Mouse (Mus musculus): ENCODE measurements around the gene H2-Q1. TPM values are rescaled to one million over a fixed set of nuclear protein-coding genes. Genes with fewer than 3 reads are reported as not detected.
"Not testable (repeated sequence)": the region's sequence is repeated elsewhere in the genome, so short reads cannot be mapped to it uniquely, and the experiment has no call there.

Gene H2-Q1
- total RNA-seq, 2 experiments from 2014 or later, result 3.3 to 4.5 TPM

- peak in 1 of 2 experiments; percentile 12 for DNase-seq
These were observed 22.7 kb downstream of the H2-Q1 start for GRCm38 (mm10) chr17:35342711-35343476.

DNA sequence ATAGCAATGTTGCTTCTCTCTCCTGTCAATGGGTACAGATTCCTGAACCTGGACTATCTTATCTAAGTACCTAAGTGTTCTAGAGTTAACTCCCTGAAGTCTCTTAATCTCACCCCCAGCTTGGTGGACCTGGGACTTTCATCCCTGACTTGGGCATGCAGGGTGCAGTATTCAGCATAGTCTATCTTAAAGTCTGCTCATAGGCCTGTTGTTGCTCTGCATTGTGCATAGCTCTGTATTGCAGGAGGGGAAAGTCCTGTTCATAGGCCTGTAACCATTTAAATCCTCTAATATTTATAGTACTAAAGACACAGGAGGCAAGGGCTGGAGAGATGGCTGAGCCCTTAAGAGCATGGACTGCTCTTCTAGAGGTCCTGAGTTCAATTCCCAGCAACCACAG, 27.5 kb downstream of the H2-Q1 start:
- DNase-seq, result not testable (repeated sequence)

- DNase-seq, result not testable (repeated sequence)
These were observed 33.1 kb downstream of the H2-Q1 start for GRCm38 (mm10) chr17:35353275-35353674.

- DNase-seq, result no peak
These were observed 33.9 kb downstream of the H2-Q1 start for GRCm38 (mm10) chr17:35354071-35354470.

DNA sequence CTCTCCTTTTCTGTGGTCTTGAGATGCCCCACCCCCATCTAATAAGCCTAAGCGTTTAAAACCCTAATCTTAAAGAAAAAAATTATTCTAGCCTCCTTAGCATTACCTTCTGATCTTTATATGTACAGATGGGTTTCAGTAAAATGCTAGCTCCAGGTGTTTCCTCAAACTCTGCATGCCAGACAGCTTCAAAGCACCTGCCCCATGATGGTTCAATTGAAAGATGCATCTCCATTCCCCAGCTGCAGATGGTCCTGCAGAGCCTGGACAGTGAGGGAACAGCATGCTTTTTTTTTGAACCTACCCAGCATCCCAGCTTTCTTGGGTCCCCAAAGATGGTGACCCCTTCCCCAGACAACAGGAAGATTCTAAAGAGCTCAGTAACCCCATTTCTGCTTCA, 36.9 kb downstream of the H2-Q1 start:
- no peak for DNase-seq

DNA sequence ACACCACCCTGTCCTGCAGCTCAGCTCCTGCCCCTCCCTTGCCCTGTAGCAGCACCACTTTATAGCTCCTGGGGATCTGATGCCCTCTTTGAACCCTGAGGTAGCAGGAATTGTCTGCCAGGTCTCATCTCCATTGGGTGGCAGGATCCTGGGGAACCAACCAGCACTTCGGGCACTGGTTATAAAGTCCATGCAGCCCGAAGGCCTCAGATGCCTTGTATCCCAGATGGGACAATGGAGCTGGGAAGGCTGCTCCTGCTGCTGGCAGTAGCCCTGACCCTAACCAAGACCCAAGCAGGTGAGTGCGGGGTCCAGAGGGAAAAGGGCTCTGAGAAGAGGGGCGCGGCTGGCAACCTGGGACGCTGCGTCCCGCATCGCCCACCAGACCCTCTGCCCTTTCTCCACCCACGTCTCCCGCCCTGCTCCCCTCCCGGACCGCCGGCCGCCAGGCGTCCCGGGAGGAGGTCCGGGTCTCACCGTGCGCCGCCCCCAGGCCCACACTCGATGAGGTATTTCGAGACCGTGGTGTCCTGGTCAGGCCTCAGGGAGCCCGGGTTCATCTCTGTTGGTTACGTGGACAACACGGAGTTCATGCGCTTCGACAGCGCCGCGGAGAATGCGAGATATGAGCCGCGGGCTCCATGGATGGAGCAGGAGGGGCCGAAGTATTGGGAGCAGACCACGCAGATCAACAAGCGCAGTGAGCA, 38.7 kb downstream of the H2-Q1 start:
- DNase-seq, result peak in 1 of 2 experiments; percentile 8

DNA sequence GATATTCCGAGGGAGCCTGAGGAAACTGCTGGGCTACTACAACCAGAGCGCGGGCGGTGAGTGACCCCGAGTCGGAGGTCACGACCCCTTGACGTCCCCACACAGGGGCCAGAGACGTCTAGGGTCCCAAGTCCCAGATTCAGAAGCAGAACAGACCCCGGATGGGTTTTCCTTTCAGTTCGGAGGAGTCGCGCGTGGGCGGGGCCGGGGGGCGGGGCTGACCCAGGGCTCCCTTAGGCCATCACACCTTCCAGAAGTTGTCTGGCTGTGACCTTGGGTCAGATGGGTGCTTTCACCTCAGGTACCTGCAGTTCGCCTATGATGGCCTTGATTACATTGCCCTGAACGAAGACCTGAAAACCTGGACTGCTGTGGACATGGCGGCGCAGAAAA, 39.3 kb downstream of the H2-Q1 start:
- DNase-seq, result no peak

Other genes with a start within 250 kb of the H2-Q1 start
- under 1 TPM in 1 of 2 experiments, not detected in 1; 0.50 TPM for gene Ly6g6e, start 243.5 kb upstream of the H2-Q1 start, total RNA-seq (2021)
- under 1 TPM in 1 of 2 experiments, not detected in 1; 0.43 TPM for gene Ly6g6d, start 242.3 kb upstream of the H2-Q1 start, total RNA-seq (2021)
- not detected for gene Ly6g6f, start 234.8 kb upstream of the H2-Q1 start, total RNA-seq (2021)
- 10 to 100 TPM; 73.9 to 89.4 TPM for gene Abhd16a, start 231.1 kb upstream of the H2-Q1 start, total RNA-seq (2021)
- not detected for gene Ly6g5c, start 212.1 kb upstream of the H2-Q1 start, total RNA-seq (2021)
- gene Ly6g5b, start 205.0 kb upstream of the H2-Q1 start, total RNA-seq (2021), result under 1 TPM; 0.26 to 0.43 TPM
- gene Gpank1, start 198.9 kb upstream of the H2-Q1 start, total RNA-seq (2021), result 10 to 100 TPM; 11.1 to 12.1 TPM
- 100 to 1,000 TPM; 207 to 209 TPM for gene Csnk2b, start 198.4 kb upstream of the H2-Q1 start, total RNA-seq (2021)
- gene D17H6S53E, start 194.0 kb upstream of the H2-Q1 start, total RNA-seq (2021), result 10 to 100 TPM; 25.0 to 29.5 TPM
- gene Apom, start 188.4 kb upstream of the H2-Q1 start, total RNA-seq (2021), result not detected
- 100 to 1,000 TPM; 372 to 389 TPM for gene Bag6, start 185.2 kb upstream of the H2-Q1 start, total RNA-seq (2021)
- gene Prrc2a, start 155.5 kb upstream of the H2-Q1 start, total RNA-seq (2021), result 100 to 1,000 TPM; 212 to 261 TPM
- gene Aif1, start 144.3 kb upstream of the H2-Q1 start, total RNA-seq (2021), result 1 to 10 TPM; 3.8 to 4.4 TPM
- 1 to 10 TPM; 4.4 to 4.8 TPM for gene Lst1, start 132.0 kb upstream of the H2-Q1 start, total RNA-seq (2021)
- gene Ltb, start 126.0 kb upstream of the H2-Q1 start, total RNA-seq (2021), result 1 to 10 TPM in 1 of 2 experiments, under 1 TPM in 1; 0.89 to 6.6 TPM
- under 1 TPM; 0.23 to 0.36 TPM for gene Tnf, start 118.4 kb upstream of the H2-Q1 start, total RNA-seq (2021)
- under 1 TPM; 0.36 to 0.40 TPM for gene Lta, start 115.1 kb upstream of the H2-Q1 start, total RNA-seq (2021)
- not detected for gene Gm16181, start 99.6 kb upstream of the H2-Q1 start, total RNA-seq (2021)
- gene Atp6v1g2, start 86.7 kb upstream of the H2-Q1 start, total RNA-seq (2021), result 1 to 10 TPM; 4.8 to 6.7 TPM
- 10 to 100 TPM; 15.5 to 20.1 TPM for gene Nfkbil1, start 84.6 kb upstream of the H2-Q1 start, total RNA-seq (2021)
- 100 to 1,000 TPM; 199 to 225 TPM for gene Ddx39b, start 78.7 kb upstream of the H2-Q1 start, total RNA-seq (2021)
- 100 to 1,000 TPM; 170 to 266 TPM for gene H2-D1, start 57.7 kb upstream of the H2-Q1 start, total RNA-seq (2021)
- 1 to 10 TPM; 1.4 to 1.9 TPM for gene H2-Q2, start 21.8 kb downstream of the H2-Q1 start, total RNA-seq (2021)
- gene H2-Q4, start 59.2 kb downstream of the H2-Q1 start, total RNA-seq (2021), result 10 to 100 TPM; 24.9 to 29.1 TPM
- 1 to 10 TPM; 2.4 to 6.2 TPM for gene H2-Q6, start 104.4 kb downstream of the H2-Q1 start, total RNA-seq (2021)
- gene H2-Q7, start 118.8 kb downstream of the H2-Q1 start, total RNA-seq (2021), result 1 to 10 TPM; 3.8 to 7.4 TPM
- 1 to 10 TPM; 7.5 to 8.7 TPM for gene H2-Q10, start 149.7 kb downstream of the H2-Q1 start, total RNA-seq (2021)
- under 1 TPM in 1 of 2 experiments, not detected in 1; 0.23 TPM for gene Pou5f1, start 185.6 kb downstream of the H2-Q1 start, total RNA-seq (2021)
- gene Tcf19, start 196.4 kb downstream of the H2-Q1 start, total RNA-seq (2021), result 10 to 100 TPM in 1 of 2 experiments, 1 to 10 TPM in 1; 8.3 to 10.0 TPM
- gene Cchcr1, start 196.7 kb downstream of the H2-Q1 start, total RNA-seq (2021), result 1 to 10 TPM; 7.5 to 9.3 TPM
- gene Psors1c2, start 212.8 kb downstream of the H2-Q1 start, total RNA-seq (2021), result not detected
- gene Cdsn, start 231.7 kb downstream of the H2-Q1 start, total RNA-seq (2021), result 1 to 10 TPM in 1 of 2 experiments, under 1 TPM in 1; 0.56 to 1.4 TPM
- gene 2300002M23Rik, start 247.0 kb downstream of the H2-Q1 start, total RNA-seq (2021), result not detected

Measured in adrenal gland, postnatal 36 days (tissue).